Mouse (Mus musculus) embryonic fibroblast, embryonic 13.5 days (primary cell): ENCODE measurements around the gene Mob2.

Experiments
- CTCF ChIP-seq: IDR thresholded peaks from 2 replicates; pipeline ENCODE4 v1.5.1; 2011; ENCODE audit warnings: mild to moderate bottlenecking, control low read depth, low read length, moderate library complexity, borderline replicate concordance; ENCODE audit not compliant: insufficient read depth
- POLR2A ChIP-seq: IDR thresholded peaks from 2 replicates; pipeline ENCODE4 v1.6.1; 2011; ENCODE audit warnings: low read depth, mild to moderate bottlenecking, control low read depth, low read length, moderate library complexity

DNA sequence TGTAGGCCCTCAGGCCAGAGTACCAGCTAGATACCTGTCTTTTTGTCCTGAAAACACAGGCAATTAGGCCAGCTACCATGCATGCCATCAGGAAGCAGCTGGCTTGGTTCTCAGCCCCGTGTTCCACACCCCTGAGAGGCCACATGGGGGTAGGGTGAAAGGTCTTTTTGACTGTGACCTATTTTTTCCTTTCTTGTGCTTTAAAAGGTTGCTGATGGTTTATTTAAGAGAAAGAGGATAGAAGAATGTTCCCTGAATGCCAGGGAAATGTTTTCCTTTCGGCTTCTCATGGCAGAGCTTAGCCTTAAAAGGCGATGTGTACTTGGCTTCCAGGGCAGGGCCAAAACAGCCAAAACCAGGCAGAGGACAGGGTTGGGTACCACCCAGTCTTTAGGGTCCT is 40.0 kb downstream of the Mob2 start:
- TF ChIP-seq CTCF: no peak
- TF ChIP-seq POLR2A: no peak
